Mouse (Mus musculus): ENCODE results near the gene Cbln1. TPM values are rescaled to one million over a fixed set of nuclear protein-coding genes. Genes with fewer than 3 reads are reported as not detected.

Gene Cbln1
- 20.2 and 25.5 TPM in 2 replicates for polyA plus RNA-seq (2015; fragmentation: Nextera tagmentation; extraction: Ambion mirVana)

GRCm38 (mm10) chr8:87472271-87473236 lies at the start of gene Cbln1:
Gene Cbln1 (minus strand): TSS chr8:87472609.
- Histone ChIP-seq H3K4me2 (peak within 1 kb of the TSS; percentile 98), H3K4me3 (replicated peaks) (peak within 1 kb of the TSS; percentile 71), H3K9ac (replicated peaks) (peak within 1 kb of the TSS; percentile 53), H3K27ac (replicated peaks) (peak within 1 kb of the TSS; percentile 82), H3K4me1 (peaks cover 52% of the 10 kb centered on the region), H3K27me3 (replicated peaks) (peaks cover 59% of the 10 kb centered on the region), H3K36me3 (no peaks in the 10 kb centered on the region), H3K9me3 (replicated peaks) (no peaks in the 10 kb centered on the region)
- ATAC-seq (ENCODE audit: low FRiP score), result peak; percentile 94
- under 1% methylated on average over 105 of the region's 122 CpGs for WGBS

DNA sequence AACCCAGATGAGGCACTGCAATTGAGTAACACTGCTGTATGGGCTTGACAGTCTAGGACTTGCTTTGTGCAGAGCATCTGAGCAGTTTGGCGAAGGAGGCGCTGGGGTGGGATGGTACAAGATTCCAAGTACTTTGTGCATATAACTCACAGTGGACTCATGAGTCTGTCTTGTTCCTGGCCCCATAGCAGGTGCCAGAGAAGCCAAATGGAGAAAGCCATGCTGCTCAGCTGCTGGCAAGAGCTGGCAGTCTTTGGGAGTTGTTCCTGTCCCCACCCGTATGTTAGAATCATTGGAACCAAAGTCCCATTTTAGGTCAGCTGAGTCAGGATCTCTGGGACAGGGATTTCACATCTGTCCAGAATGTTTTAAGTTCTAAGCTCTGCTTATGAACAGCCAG lies 44.7 kb upstream of the Cbln1 start:
- no peak overlapping the region for H3K9ac ChIP-seq (replicated peaks)
- 93% methylated on average over 3 of the region's 3 CpGs for WGBS
- ATAC-seq (ENCODE audit: low FRiP score), result no peak

DNA sequence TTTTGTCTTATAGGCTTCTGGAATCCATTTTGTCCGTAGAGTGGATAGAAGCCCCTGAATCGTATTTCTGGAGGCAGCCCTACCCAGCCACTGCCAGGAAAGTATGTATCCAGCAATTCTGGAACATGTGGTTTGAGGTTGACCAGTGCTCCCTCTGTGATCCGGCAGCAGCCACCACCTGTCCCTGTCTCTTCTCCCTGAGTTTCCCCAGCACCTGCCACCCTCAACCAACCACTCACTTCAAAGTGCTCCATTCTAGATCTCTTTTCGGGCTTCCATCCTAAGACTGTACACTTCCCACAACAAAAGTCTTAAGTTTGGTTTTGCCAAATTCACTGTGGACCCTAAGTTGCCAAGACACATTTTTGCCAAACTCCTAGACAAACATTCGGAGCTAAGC lies 41.4 kb upstream of the Cbln1 start:
- Histone ChIP-seq H3K27me3 (replicated peaks) (no peaks in the 10 kb centered on the region), H3K36me3 (no peaks in the 10 kb centered on the region), H3K4me3 (replicated peaks) (no peak overlapping the region), H3K9me3 (replicated peaks) (no peaks in the 10 kb centered on the region), H3K9ac (replicated peaks) (no peak overlapping the region), H3K4me2 (no peak overlapping the region), H3K27ac (replicated peaks) (no peak overlapping the region), H3K4me1 (peaks cover 5% of the 10 kb centered on the region; the same call in 1 of the 2 replicates)
- ATAC-seq (ENCODE audit: low FRiP score), result no peak
- 90% methylated on average over 5 of the region's 5 CpGs for WGBS

More for the DNA sequence above, 44.7 kb upstream of the Cbln1 start:
- H3K4me3 ChIP-seq (replicated peaks), result no peak overlapping the region
- peaks cover under 1% of the 10 kb centered on the region; the same call in 1 of the 2 replicates for H3K4me1 ChIP-seq
- no peaks in the 10 kb centered on the region for H3K36me3 ChIP-seq
- H3K9me3 ChIP-seq (replicated peaks), result no peaks in the 10 kb centered on the region
- no peaks in the 10 kb centered on the region for H3K27me3 ChIP-seq (replicated peaks)
- H3K27ac ChIP-seq (replicated peaks), result no peak overlapping the region
- no peak overlapping the region for H3K4me2 ChIP-seq

DNA sequence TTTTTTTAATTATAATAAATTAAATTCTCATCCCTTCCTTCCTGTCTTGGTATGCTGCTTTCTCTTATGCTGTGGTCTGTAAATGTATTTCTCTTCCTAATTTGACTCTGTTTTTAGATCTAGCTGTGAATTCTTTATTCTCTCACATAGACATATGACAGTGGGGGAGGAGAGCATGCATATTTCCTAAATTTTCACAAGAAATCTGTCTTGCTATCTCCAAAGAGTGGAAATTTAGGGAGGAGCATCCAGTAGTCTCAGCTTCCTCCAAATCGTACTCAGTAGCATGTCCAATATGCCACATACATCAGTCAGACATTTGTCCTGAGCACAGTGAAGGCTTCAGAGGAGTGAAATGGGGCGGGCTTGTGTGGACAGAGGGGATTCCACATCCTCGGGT lies 40.9 kb upstream of the Cbln1 start:
- H3K4me2 ChIP-seq, result no peak overlapping the region
- H3K9me3 ChIP-seq (replicated peaks), result no peaks in the 10 kb centered on the region
- no peak overlapping the region for H3K9ac ChIP-seq (replicated peaks)
- H3K36me3 ChIP-seq, result no peaks in the 10 kb centered on the region
- peaks cover 5% of the 10 kb centered on the region; the same call in 1 of the 2 replicates for H3K4me1 ChIP-seq
- 83% methylated on average over 3 of the region's 3 CpGs for WGBS
- no peak overlapping the region for H3K27ac ChIP-seq (replicated peaks)
- no peak overlapping the region for H3K4me3 ChIP-seq (replicated peaks)
- ATAC-seq (ENCODE audit: low FRiP score), result no peak
- H3K27me3 ChIP-seq (replicated peaks), result no peaks in the 10 kb centered on the region

DNA sequence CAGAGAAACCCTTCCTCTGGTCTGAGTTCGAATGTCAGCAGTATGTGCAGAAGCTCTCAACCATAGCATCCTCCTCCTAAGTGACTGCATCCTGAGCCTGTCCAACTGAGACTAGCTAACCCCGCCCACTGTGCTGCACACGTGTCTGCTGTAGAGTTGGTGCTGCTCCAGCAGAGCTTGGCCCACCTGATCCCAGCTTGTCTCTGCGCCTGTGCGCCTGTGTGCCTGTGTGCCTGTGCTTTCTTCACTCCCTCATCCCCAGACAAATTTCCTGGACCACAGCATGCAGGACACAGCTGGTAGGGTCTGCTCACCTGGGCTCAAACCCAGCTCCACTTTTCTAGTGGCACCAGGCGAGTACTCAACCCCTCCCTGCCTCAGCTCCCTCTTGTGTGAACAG lies 40.2 kb upstream of the Cbln1 start:
- 80% methylated on average over 6 of the region's 6 CpGs for WGBS
- H3K4me1 ChIP-seq, result peaks cover 5% of the 10 kb centered on the region; the same call in 1 of the 2 replicates
- ATAC-seq (ENCODE audit: low FRiP score), result no peak
- H3K27me3 ChIP-seq (replicated peaks), result no peaks in the 10 kb centered on the region
- H3K9ac ChIP-seq (replicated peaks), result no peak overlapping the region
- no peak overlapping the region for H3K4me2 ChIP-seq
- no peak overlapping the region for H3K4me3 ChIP-seq (replicated peaks)
- H3K9me3 ChIP-seq (replicated peaks), result no peaks in the 10 kb centered on the region
- H3K27ac ChIP-seq (replicated peaks), result no peak overlapping the region
- no peaks in the 10 kb centered on the region for H3K36me3 ChIP-seq

- ATAC-seq (ENCODE audit: low FRiP score), result no peak
- WGBS, result 60% methylated on average over 9 of the region's 9 CpGs
- Histone ChIP-seq H3K9ac (replicated peaks) (no peak overlapping the region), H3K4me1 (peaks cover 25% of the 10 kb centered on the region), H3K27ac (replicated peaks) (no peak overlapping the region), H3K36me3 (no peaks in the 10 kb centered on the region), H3K9me3 (replicated peaks) (no peaks in the 10 kb centered on the region), H3K4me2 (no peak overlapping the region), H3K4me3 (replicated peaks) (no peak overlapping the region), H3K27me3 (replicated peaks) (no peaks in the 10 kb centered on the region)
These were observed 34.6 kb upstream of the Cbln1 start for GRCm38 (mm10) chr8:87507046-87507445.

- no peak overlapping the region for H3K27ac ChIP-seq (replicated peaks)
- ATAC-seq (ENCODE audit: low FRiP score), result no peak
These were observed 32.0 kb upstream of the Cbln1 start for GRCm38 (mm10) chr8:87504441-87504840.

GRCm38 (mm10) chr8:87502684-87503083 lies 30.3 kb upstream of the Cbln1 start:
- ATAC-seq (ENCODE audit: low FRiP score), result no peak
- 65% methylated on average over 6 of the region's 6 CpGs for WGBS
- peaks cover 21% of the 10 kb centered on the region for H3K4me1 ChIP-seq

More at GRCm38 (mm10) chr8:87504441-87504840, 32.0 kb upstream of the Cbln1 start:
- H3K4me1 ChIP-seq, result peaks cover 21% of the 10 kb centered on the region
- no peak overlapping the region for H3K4me3 ChIP-seq (replicated peaks)
- H3K36me3 ChIP-seq, result no peaks in the 10 kb centered on the region
- no peak overlapping the region for H3K4me2 ChIP-seq
- H3K9me3 ChIP-seq (replicated peaks), result no peaks in the 10 kb centered on the region
- 67% methylated on average over 5 of the region's 5 CpGs for WGBS
- H3K9ac ChIP-seq (replicated peaks), result no peak overlapping the region
- H3K27me3 ChIP-seq (replicated peaks), result no peaks in the 10 kb centered on the region

GRCm38 (mm10) chr8:87497641-87498040 lies 25.2 kb upstream of the Cbln1 start:
- Histone ChIP-seq H3K27me3 (replicated peaks) (no peaks in the 10 kb centered on the region), H3K36me3 (no peaks in the 10 kb centered on the region), H3K9ac (replicated peaks) (no peak overlapping the region), H3K4me3 (replicated peaks) (no peak overlapping the region), H3K27ac (replicated peaks) (no peak overlapping the region), H3K4me2 (no peak overlapping the region), H3K4me1 (peaks cover 1% of the 10 kb centered on the region), H3K9me3 (replicated peaks) (no peaks in the 10 kb centered on the region)
- ATAC-seq (ENCODE audit: low FRiP score), result no peak
- WGBS, result 86% methylated on average over 6 of the region's 6 CpGs

More at GRCm38 (mm10) chr8:87502684-87503083, 30.3 kb upstream of the Cbln1 start:
- Histone ChIP-seq H3K9ac (replicated peaks) (no peak overlapping the region), H3K4me2 (no peak overlapping the region), H3K36me3 (no peaks in the 10 kb centered on the region), H3K9me3 (replicated peaks) (no peaks in the 10 kb centered on the region), H3K27ac (replicated peaks) (no peak overlapping the region), H3K27me3 (replicated peaks) (no peaks in the 10 kb centered on the region), H3K4me3 (replicated peaks) (no peak overlapping the region)

DNA sequence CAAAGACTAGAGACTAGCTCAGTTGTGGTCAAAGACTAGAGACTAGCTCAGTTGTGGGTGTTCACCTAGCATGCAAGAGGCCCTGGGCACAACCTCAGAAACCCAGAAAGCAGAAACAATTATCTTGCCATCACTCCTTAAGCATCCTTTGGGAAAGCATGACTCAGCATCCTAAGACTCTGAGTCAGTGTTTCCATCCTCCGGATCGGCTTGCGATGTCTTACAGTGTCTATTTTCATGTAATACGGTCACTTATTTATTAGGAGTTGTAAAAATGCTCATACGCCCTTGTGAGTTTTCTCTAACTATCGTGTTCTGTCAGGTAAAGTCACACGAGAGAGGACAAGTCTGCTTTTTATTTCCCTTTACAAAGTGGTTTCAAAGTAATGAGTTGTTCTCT lies 24.1 kb upstream of the Cbln1 start:
- H3K9ac ChIP-seq (replicated peaks), result no peak overlapping the region
- no peak overlapping the region for H3K4me2 ChIP-seq
- 91% methylated on average over 7 of the region's 7 CpGs for WGBS
- H3K27me3 ChIP-seq (replicated peaks), result no peaks in the 10 kb centered on the region
- no peak overlapping the region for H3K27ac ChIP-seq (replicated peaks)
- no peak overlapping the region for H3K4me3 ChIP-seq (replicated peaks)
- no peaks in the 10 kb centered on the region; the same call in 1 of the 2 replicates for H3K4me1 ChIP-seq
- H3K9me3 ChIP-seq (replicated peaks), result no peaks in the 10 kb centered on the region
- ATAC-seq (ENCODE audit: low FRiP score), result no peak
- no peaks in the 10 kb centered on the region for H3K36me3 ChIP-seq

DNA sequence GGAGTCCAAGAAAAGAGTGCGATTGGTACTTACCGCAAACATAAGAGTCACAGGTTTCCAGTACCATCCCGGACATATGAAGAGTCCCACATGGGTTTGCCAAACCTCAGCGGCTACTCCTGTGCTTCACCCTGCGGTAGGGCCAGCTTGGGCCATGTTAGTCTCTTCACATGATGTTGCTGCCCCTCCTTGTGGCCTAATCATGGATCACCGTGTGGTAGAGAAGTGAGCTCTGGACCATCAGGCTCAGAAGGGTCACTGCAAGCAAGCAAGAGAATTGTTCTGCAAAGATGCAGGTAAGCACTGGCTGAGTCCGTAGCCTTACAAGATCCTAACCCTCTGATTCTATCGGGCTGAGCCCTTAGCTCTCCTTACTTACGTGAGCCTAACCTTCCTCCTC lies 22.5 kb upstream of the Cbln1 start:
- Histone ChIP-seq H3K4me1 (0 out of 2 replicates have a peak, but pooled peaks cover 2% of the 10 kb centered on the region), H3K4me3 (replicated peaks) (no peak overlapping the region), H3K27me3 (replicated peaks) (no peaks in the 10 kb centered on the region), H3K36me3 (no peaks in the 10 kb centered on the region), H3K9ac (replicated peaks) (no peak overlapping the region), H3K9me3 (replicated peaks) (no peaks in the 10 kb centered on the region), H3K27ac (replicated peaks) (no peak overlapping the region), H3K4me2 (no peak overlapping the region)
- 86% methylated on average over 9 of the region's 9 CpGs for WGBS
- no peak for ATAC-seq (ENCODE audit: low FRiP score)

DNA sequence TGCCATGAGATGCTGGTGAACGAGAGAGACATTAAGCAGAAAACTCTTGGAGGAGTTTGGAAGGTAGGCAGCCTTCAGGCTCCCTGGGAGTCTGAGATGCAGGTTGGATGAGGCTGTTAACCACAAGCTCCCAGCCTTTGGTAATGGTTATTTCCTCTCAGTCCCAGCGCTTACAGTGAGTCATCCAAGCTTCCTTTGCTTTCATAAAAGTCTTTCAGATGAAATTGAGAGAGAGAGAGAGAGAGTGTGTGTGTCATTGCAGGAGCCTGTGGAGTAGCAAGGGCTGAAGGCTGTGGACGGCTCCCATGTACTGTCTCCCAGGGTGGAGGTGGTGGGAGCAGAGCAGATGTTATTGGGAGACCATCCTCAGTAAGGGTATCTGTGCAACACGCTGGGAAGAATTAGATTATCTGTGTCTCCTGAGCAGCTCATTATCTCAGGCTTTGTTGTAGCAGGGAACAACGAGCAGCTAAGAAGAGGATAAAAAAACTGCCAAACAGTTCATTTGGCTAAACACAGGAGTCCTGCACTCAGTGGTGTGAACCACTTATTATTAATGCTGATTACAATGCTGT lies 17.5 kb upstream of the Cbln1 start:
- no peak for ATAC-seq (ENCODE audit: low FRiP score)
- H3K9me3 ChIP-seq (replicated peaks), result no peaks in the 10 kb centered on the region
- H3K9ac ChIP-seq (replicated peaks), result no peak overlapping the region
- H3K27me3 ChIP-seq (replicated peaks), result no peaks in the 10 kb centered on the region
- H3K27ac ChIP-seq (replicated peaks), result no peak overlapping the region
- 0 out of 2 replicates have a peak, but pooled peaks cover 4% of the 10 kb centered on the region for H3K4me1 ChIP-seq
- H3K36me3 ChIP-seq, result no peaks in the 10 kb centered on the region
- H3K4me2 ChIP-seq, result no peak overlapping the region
- H3K4me3 ChIP-seq (replicated peaks), result no peak overlapping the region
- WGBS, result 63% methylated on average over 5 of the region's 5 CpGs

Measured in neural tube, embryonic 15.5 days (tissue).